Mouse (Mus musculus) testis, adult 2 months (tissue): ENCODE measurements around the gene Olfm2.

ENCODE experiments used
- CTCF ChIP-seq: fragments of 200-500 bp; IDR thresholded peaks from 2 replicates; pipeline ENCODE4 v1.5.1; 2012; ENCODE audit warnings: low read depth, mild to moderate bottlenecking, inconsistent platforms, low read length, moderate library complexity; ENCODE audit not compliant: control insufficient read depth, insufficient read depth, insufficient replicate concordance
- POLR2A ChIP-seq: fragments of 200-500 bp; IDR thresholded peaks from 2 replicates; pipeline ENCODE4 v1.6.1; 2012; ENCODE audit warnings: low read depth, mild to moderate bottlenecking, inconsistent platforms, low read length, moderate library complexity; ENCODE audit not compliant: control insufficient read depth

GRCm38 (mm10) chr9:20734692-20735091 lies 11.5 kb downstream of the Olfm2 start:
- TF ChIP-seq CTCF (no peak), POLR2A (no peak)
